Mouse (Mus musculus) stomach, adult 2 months (tissue): ENCODE measurements around the gene Ttc5. TPM values are rescaled to one million over a fixed set of nuclear protein-coding genes. Genes with fewer than 3 reads are reported as not detected.

Experiments
- polyA plus RNA-seq: library from polyadenylated mRNA; depleted of rRNA; stranded (reverse); fragments of >200 nt; gene quantifications from 2 replicates; pipeline ENCODE4 v1.2.3, GENCODE M21; 2012; rRNA removed

The Ttc5 gene
- 5.8 and 6.4 TPM in 2 replicates for polyA plus RNA-seq

GRCm38 (mm10) chr14:50785251-50785637, at the start of gene Ttc5:
Gene Ttc5 (minus strand): TSS chr14:50785519.

DNA sequence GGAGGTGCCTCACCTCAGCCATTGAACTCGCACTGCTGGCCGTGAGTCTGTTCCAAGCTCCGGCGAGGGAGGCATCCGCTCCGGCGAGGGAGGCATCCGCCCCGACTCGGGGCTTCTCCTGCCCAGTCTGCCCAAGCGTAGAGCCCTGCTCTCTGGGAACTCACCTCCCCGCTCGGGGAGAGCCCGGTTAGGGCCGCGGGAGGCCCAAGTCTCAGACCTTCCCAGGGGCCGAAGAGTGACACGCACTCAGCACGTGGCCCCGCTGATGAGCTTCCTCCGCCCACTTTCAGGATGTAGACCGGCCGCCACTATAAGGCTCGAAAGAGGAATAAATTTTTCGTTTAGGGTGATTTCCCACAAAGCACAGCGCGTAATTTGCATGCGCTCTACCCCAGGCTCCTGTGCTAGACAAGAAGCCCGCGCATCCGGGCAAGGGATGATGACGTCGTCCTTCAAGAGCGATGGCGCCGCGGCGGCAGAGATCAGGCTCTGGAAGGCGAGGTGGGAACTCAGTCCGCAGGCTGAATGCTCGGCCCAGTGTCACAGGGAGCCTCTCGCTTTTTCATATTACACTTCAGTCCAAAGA, 22.3 kb upstream of the Ttc5 start, which contains the start of the genes Ccnb1ip1 and Parp2:
Ccnb1ip1 (minus strand) TSS at position 246 of the 586 bp plus-strand sequence.
Parp2 (plus strand) TSS at position 355 of the 586 bp plus-strand sequence.

GRCm38 (mm10) chr14:50744994-50745393, 40.3 kb downstream of the Ttc5 start, which contains the start of gene Olfr749:
Gene Olfr749 (minus strand): TSS chr14:50745094.

Other genes with a start within 250 kb of the Ttc5 start
- gene Olfr744, start 170.6 kb downstream of the Ttc5 start, polyA plus RNA-seq = not detected in 2 replicates
- not detected in 2 replicates for gene Olfr745, start 146.1 kb downstream of the Ttc5 start, polyA plus RNA-seq
- not detected in 2 replicates for gene Olfr746, start 138.4 kb downstream of the Ttc5 start, polyA plus RNA-seq
- not detected in 2 replicates for gene Olfr747, start 92.3 kb downstream of the Ttc5 start, polyA plus RNA-seq
- gene Olfr748, start 78.1 kb downstream of the Ttc5 start, polyA plus RNA-seq = not detected in 2 replicates
- not detected in 2 replicates for gene Olfr749, start 40.4 kb downstream of the Ttc5 start, polyA plus RNA-seq
- gene Ccnb1ip1, start 22.2 kb upstream of the Ttc5 start, polyA plus RNA-seq = not detected in 2 replicates
- gene Parp2, start 22.3 kb upstream of the Ttc5 start, polyA plus RNA-seq = 1.1 and 1.7 TPM in 2 replicates
- 7.6 and 10.3 TPM in 2 replicates for gene Tep1, start 85.0 kb upstream of the Ttc5 start, polyA plus RNA-seq
- gene Klhl33, start 112.0 kb upstream of the Ttc5 start, polyA plus RNA-seq = 0.65 and 0.79 TPM in 2 replicates
- 37.8 and 96.3 TPM in 2 replicates for gene Osgep, start 139.4 kb upstream of the Ttc5 start, polyA plus RNA-seq
- 7.8 and 10.9 TPM in 2 replicates for gene Apex1, start 139.4 kb upstream of the Ttc5 start, polyA plus RNA-seq
- 27.9 and 42.4 TPM in 2 replicates for gene Pip4p1, start 145.3 kb upstream of the Ttc5 start, polyA plus RNA-seq
- 6.5 and 7.3 TPM in 2 replicates for gene Pnp, start 145.6 kb upstream of the Ttc5 start, polyA plus RNA-seq
- gene Gm49342, start 159.0 kb upstream of the Ttc5 start, polyA plus RNA-seq = not detected in 2 replicates
- gene Pnp2, start 170.5 kb upstream of the Ttc5 start, polyA plus RNA-seq = 0.14 TPM in 1 of 2 replicates, not detected in the other
- 0.40 TPM in 1 of 2 replicates, not detected in the other for gene Rnase10, start 222.2 kb upstream of the Ttc5 start, polyA plus RNA-seq